Mouse (Mus musculus) adrenal gland, postnatal 10 days (tissue): ENCODE data around the gene Twf1. TPM values are rescaled to one million over a fixed set of nuclear protein-coding genes. Genes with fewer than 3 reads are reported as not detected.

Source experiments
- total RNA-seq, 2 experiments: library from RNA; stranded (reverse); gene quantifications; 2 replicates each; pipeline ENCODE4 v1.2.3; 2021

Twf1 gene
- total RNA-seq, 2 experiments from 2014 or later, result 62.7 to 65.2 TPM

Other genes starting within 250 kb of the Twf1 start
- gene Adamts20, start 124.5 kb downstream of the Twf1 start, total RNA-seq, result 1 to 10 TPM; 2.4 to 2.8 TPM
- 1 to 10 TPM; 5.4 to 5.9 TPM for gene Pus7l, start 46.3 kb downstream of the Twf1 start, total RNA-seq
- 10 to 100 TPM; 14.1 to 14.2 TPM for gene Irak4, start 46.2 kb downstream of the Twf1 start, total RNA-seq
- 1 to 10 TPM; 5.3 to 7.8 TPM for gene Tmem117, start 39.3 kb upstream of the Twf1 start, total RNA-seq